Mouse (Mus musculus) 3134 (cell line): ENCODE results near the gene Jak1.
"Not testable (repeated sequence)": the region's sequence is repeated elsewhere in the genome, so short reads cannot be mapped to it uniquely, and the experiment has no call there.

Experiments used
- DNase-seq: peaks from one replicate; pipeline ENCODE4 v3.0.0-alpha.2; 2011; ENCODE audit warnings: low spot score; ENCODE audit not compliant: insufficient read length; ENCODE audit errors: extremely low read depth

The Jak1 gene

GRCm38 (mm10) chr4:101280119-101280518, 15.0 kb upstream of the Jak1 start:
- DNase-seq, result no peak

- DNase-seq, result peak; percentile 15
Observed at GRCm38 (mm10) chr4:101276456-101277070, 11.5 kb upstream of the Jak1 start.

DNA sequence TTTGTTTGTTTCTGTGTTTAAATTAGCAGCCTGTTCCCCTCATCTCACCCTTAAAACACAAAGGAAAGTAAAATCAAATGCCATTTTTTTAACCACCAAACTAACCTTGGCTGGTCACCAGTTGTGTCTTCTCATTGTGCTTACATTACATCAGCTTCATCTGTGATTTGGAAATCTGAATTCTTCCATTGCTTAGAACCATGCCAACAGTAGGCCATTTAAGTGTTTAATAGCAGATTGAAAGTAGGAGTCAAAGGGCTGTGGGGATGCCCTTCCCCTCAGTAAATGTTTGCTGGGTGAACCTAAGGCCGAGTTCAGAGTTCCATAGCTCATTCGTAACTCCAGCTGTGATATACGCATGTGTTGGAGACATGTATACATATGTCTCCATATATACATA, 10.8 kb upstream of the Jak1 start:
- DNase-seq, result no peak

GRCm38 (mm10) chr4:101270734-101271133, 5.7 kb upstream of the Jak1 start:
- DNase-seq, result no peak

GRCm38 (mm10) chr4:101268506-101268905, 3.4 kb upstream of the Jak1 start:
- not testable (repeated sequence) for DNase-seq

GRCm38 (mm10) chr4:101265523-101265922, 441 bp upstream of the Jak1 start:
- DNase-seq, result no peak

DNA sequence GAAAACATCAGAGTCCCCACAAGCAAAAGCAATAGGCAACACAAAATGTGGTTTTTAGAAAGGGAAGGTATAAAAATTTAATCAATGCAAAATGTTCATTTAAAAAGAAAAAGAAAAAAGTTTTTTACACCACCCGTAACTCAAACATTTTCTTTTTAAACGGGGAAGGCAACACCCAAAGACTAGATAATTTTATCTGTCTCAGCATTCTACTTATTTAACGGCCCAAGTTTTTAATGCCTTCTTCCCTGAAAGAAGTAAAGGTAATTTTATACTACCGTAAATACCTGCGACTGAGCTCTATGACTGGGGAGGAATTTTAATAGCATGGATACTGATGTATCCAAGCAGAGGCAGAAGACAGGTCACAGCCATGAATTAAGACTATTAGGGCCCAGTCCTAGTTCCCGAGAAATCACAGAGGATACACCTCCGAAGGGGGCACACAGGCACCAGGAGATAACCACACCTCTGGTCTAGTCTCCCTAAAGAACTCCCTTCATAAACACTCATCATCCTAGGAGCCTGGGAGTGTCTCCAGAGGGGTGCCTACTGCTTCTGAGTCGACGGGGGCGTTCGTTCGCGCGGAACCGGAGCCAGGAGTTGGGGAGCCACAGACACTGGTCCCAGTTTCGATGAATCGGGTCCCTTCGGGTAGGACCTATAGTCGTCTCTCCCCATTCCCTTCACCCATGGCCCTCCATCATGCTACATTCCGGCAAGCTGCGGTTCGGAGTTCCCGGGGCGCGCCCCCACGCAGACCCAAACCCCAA, 928 bp downstream of the Jak1 start:
- DNase-seq, result peak; percentile 70

DNA sequence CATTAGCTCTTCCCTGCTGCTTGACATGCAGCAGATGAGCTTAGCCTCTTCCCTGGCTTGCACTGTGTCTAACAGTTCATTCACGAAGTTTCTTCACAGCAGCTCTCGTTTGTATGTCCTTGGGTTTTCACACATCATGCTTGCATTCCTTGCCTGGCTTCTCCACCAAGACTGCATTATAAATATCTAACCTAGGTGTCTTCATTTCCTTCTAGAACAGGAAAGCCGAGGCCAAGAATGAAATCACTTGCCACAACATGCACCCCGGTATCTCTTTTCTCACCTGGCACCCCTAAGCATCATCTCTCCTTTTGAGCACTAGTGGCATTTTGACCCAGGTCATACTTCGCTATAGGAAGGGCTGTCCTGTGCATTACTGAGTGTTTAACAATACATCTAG, 3.5 kb downstream of the Jak1 start:
- DNase-seq, result no peak

GRCm38 (mm10) chr4:101260744-101261291, 4.3 kb downstream of the Jak1 start:
- no peak for DNase-seq

GRCm38 (mm10) chr4:101256526-101257210, 8.4 kb downstream of the Jak1 start:
- no peak for DNase-seq

GRCm38 (mm10) chr4:101254606-101255349, 10.3 kb downstream of the Jak1 start:
- no peak for DNase-seq

GRCm38 (mm10) chr4:101254015-101254414, 11.1 kb downstream of the Jak1 start:
- DNase-seq, result no peak

DNA sequence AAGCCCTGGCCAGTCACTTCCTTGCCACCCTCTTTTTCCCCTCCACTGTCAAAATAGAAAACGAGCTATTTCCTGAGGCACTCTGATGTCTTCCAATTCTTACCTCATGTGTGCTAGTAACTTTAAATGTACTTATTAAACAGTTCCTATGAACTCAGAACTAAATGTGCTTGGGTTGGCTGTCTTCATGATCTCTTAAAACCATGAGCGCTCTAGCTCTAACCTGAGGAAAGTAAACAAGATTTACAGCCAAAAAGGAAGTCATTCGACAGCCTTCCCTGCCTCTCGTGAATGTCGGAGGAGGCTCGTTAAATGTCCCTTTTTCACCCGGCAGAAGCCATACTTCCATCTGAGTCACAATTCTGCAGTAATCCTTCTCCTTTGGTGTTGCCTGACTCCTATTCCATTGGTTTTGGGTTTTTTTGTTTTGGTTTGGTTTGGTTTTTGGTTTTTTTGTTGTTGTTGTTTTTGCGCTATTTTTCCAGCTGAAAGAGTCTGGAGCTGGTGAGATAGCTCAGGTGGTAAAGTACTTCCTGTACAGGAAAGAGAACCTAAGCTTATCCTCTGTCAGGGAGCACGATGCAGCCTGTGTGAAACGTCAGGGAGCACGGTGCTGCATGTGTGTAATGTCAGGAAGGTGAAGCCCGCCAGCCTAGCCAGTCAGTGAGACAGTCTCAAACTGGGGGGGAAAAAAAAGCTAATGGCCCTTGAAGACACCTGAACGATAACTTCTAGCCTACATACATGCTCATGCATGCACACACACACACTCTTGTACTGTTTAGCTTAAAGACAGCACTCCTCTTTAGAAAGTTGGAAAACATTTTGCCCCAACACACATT, 12.1 kb downstream of the Jak1 start:
- DNase-seq, result no peak

DNA sequence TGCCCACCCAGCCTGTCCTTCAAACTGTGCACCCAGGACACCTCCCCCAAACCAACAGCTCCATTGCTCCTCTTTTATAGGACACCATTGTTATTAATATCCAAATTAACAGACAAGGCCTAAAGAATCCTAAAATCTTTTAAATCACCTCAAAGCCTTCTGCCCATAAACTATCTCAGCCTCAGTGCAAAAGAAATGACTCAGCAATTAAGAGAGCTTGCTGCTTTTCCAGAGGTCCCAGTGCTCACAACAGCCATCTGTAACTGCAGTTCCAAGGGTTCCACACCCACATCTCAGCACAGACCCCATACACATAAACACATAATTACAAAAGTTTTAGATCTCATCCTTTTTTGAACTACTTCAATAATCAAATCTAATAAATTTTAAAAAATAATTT, 13.1 kb downstream of the Jak1 start:
- DNase-seq, result no peak

DNA sequence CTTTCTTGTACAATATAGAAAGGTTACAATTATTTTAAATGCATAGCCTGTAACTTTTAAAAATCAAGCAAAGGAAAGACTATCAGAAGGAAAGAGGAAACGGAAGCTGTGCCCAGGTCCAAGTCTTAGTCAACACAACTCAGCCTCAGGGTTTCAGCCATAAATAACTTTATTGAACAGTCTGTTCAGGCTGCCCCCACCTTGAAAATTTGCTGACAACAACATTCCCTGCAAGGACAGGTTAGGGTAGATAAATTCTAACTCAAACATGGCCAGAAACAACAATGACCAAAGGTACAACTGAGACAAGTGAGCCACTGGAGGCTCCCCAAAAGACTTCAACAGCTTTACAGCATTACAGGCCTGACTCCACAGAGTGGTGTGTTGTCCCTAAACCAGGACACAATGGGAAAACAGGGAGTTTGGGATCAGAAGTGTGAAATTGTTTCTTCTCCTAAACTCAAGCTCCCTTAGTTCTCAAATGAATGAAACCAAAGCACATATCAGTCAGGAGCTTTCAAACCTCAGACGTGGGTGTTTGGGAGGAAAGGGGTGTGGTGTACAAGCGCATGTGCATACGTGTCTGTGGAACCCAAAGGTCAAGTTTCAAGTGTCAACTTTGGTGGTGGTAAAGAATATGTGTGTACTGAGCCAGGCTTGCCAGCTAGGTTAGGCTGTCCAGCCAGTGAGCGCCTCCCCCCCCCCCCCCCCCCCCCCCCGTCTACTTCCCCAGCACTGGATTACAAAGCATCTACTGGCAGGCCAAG, 14.9 kb downstream of the Jak1 start:
- DNase-seq, result no peak

DNA sequence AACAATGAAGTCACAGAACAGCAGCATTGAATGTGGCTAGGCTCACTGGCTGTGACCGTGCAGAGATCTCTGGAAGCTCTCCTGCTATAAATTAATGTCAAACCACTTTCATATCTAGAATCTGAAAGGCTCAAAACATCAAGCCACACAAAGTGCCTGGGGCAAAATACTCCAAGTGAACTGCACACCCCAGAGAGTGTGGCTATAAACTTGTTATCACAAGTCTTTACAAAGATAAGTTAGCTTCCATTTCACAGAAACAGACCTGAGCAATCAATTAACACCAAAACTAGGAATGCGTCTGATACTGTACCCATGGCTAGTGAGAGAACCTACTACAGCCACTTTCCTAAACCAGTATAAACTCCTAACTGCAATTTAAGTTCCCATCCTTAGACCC, 17.7 kb downstream of the Jak1 start:
- DNase-seq, result no peak

DNA sequence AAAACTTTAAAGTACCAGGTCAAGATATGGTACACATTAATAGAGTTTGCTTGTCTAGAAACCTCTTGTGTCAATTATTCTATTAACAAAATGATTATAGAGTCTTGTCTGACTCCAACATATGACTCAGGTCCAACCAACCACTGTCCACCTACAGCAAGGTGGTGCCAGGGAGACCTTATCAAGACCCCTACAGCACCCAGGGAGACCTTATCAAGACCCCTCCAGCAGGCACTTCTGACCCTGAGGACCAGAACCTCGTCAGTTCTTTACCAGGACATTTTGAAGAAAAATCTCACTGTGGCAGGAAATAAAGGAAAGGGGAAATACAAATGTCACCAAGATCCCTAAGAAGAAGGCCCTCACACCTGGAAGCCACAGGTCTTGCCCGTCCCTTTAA, 18.5 kb downstream of the Jak1 start:
- DNase-seq, result no peak

DNA sequence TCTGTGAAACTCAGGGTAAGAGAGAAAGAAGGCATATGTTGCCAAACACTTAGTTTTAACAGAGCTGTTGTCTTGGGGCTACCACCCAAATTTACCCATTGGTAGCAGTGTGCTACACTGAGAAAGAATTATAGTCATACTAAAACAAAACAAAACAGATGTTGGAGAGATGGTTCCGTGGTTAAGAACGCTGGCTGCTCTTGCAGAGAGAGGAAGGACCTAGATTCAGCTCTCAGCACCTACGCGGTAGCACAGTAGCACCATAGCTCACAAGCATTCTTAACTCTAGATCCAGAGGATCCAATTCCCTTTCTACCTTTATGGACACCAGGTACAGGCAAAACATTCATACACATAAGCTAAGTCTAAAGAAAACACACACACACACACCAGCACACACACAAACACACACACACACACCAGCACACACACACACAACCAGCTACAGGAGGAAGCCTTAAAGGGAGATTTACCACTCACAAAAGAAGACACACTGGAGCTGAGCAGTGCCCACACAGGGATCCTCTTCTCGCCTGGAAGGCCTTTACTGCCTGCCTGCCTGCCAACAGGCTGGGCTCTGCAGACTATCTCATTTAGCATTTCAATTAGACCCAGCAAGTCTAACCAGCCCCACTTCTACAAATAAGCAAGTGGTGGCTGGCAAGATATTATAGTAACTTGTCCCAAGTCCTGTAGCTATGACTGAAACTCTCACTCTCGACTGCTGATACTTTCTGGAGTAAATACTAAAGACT, 20.6 kb downstream of the Jak1 start:
- no peak for DNase-seq

- no peak for DNase-seq
Observed at GRCm38 (mm10) chr4:101240875-101241173, 24.3 kb downstream of the Jak1 start.
